Mouse (Mus musculus): ENCODE results near the gene Usp46. TPM values are rescaled to one million over a fixed set of nuclear protein-coding genes. Genes with fewer than 3 reads are reported as not detected.

The Usp46 gene
- polyA plus RNA-seq, 1 experiment from 2014 or later: 36.8 TPM

- H3K36me3 ChIP-seq (ENCODE audit: control insufficient read depth, insufficient read depth, low read length): peaks cover 4% of the 10 kb centered on the region; the same call in 1 of the 2 replicates
- no peak overlapping the region for H3K4me2 ChIP-seq (ENCODE audit: low read depth, low read length)
- H3K9me3 ChIP-seq (ENCODE audit: control insufficient read depth, low read length): no peaks in the 10 kb centered on the region
- H3K4me3 ChIP-seq (ENCODE audit: low read depth, low read length): no peak overlapping the region
- 70% methylated on average over 5 of the region's 5 CpGs for WGBS
- no peak for ATAC-seq (ENCODE audit: low read depth)
- no peak overlapping the region for H3K9ac ChIP-seq (replicated peaks; ENCODE audit: low read depth, low read length)
- no peaks in the 10 kb centered on the region for H3K27me3 ChIP-seq (ENCODE audit: control insufficient read depth, insufficient read depth, low read length)
- no peak overlapping the region for H3K27ac ChIP-seq (ENCODE audit: low read depth, low read length)
- no peaks in the 10 kb centered on the region for H3K4me1 ChIP-seq (ENCODE audit: control insufficient read depth, insufficient read depth, low read length)
These were observed 50.7 kb downstream of the Usp46 start for GRCm38 (mm10) chr5:74017488-74017887.

- no peak overlapping the region for H3K4me3 ChIP-seq (ENCODE audit: low read depth, low read length)
- no peak for ATAC-seq (ENCODE audit: low read depth)
- WGBS: 89% methylated on average over 10 of the region's 10 CpGs
These were observed 56.6 kb downstream of the Usp46 start for GRCm38 (mm10) chr5:74011629-74012028.

DNA sequence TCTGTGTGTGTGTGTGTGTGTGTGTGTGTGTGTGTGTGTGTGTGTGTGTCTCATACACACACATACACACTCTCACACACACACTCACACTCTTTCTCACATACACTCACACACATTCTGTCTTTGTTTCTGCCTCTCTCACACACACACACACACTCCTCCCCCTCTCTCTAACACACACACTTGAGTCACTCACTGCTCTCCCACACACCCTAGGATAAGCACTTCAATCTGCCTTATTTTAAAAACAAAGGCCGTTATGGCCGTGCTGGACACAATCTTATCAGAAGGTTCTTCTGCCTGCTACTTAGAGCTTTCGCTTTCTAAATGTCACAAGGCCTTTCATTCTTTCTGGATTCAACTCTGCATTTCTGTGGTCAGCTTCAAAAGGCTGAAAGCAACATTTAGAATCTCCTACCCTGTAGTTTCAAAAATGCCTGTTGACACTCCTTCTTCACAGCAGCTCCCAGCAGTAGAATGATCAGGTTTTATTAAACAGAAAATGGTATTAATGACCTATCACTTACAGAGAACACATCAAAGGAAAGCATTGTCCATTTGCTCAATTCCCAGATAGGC lies 60.6 kb downstream of the Usp46 start:
- WGBS: 81% methylated on average over 3 of the region's 3 CpGs
- no peak overlapping the region for H3K27ac ChIP-seq (ENCODE audit: low read depth, low read length)
- ATAC-seq (ENCODE audit: low read depth): no peak
- H3K9ac ChIP-seq (replicated peaks; ENCODE audit: low read depth, low read length): no peak overlapping the region
- H3K4me2 ChIP-seq (ENCODE audit: low read depth, low read length): no peak overlapping the region
- peaks cover 14% of the 10 kb centered on the region for H3K36me3 ChIP-seq (ENCODE audit: control insufficient read depth, insufficient read depth, low read length)
- H3K4me3 ChIP-seq (ENCODE audit: low read depth, low read length): no peak overlapping the region
- H3K9me3 ChIP-seq (ENCODE audit: control insufficient read depth, low read length): no peaks in the 10 kb centered on the region
- H3K4me1 ChIP-seq (ENCODE audit: control insufficient read depth, insufficient read depth, low read length): no peaks in the 10 kb centered on the region
- no peaks in the 10 kb centered on the region for H3K27me3 ChIP-seq (ENCODE audit: control insufficient read depth, insufficient read depth, low read length)

More at GRCm38 (mm10) chr5:74011629-74012028, 56.6 kb downstream of the Usp46 start:
- Histone ChIP-seq H3K4me2 (ENCODE audit: low read depth, low read length) (no peak overlapping the region), H3K9ac (replicated peaks; ENCODE audit: low read depth, low read length) (no peak overlapping the region), H3K36me3 (ENCODE audit: control insufficient read depth, insufficient read depth, low read length) (peaks cover 4% of the 10 kb centered on the region; the same call in 1 of the 2 replicates), H3K4me1 (ENCODE audit: control insufficient read depth, insufficient read depth, low read length) (no peaks in the 10 kb centered on the region), H3K9me3 (ENCODE audit: control insufficient read depth, low read length) (no peaks in the 10 kb centered on the region), H3K27me3 (ENCODE audit: control insufficient read depth, insufficient read depth, low read length) (no peaks in the 10 kb centered on the region), H3K27ac (ENCODE audit: low read depth, low read length) (no peak overlapping the region)

GRCm38 (mm10) chr5:74005936-74006335 lies 62.3 kb downstream of the Usp46 start:
- Histone ChIP-seq H3K4me3 (ENCODE audit: low read depth, low read length) (no peak overlapping the region), H3K9ac (replicated peaks; ENCODE audit: low read depth, low read length) (no peak overlapping the region), H3K9me3 (ENCODE audit: control insufficient read depth, low read length) (no peaks in the 10 kb centered on the region), H3K27me3 (ENCODE audit: control insufficient read depth, insufficient read depth, low read length) (no peaks in the 10 kb centered on the region), H3K27ac (ENCODE audit: low read depth, low read length) (no peak overlapping the region), H3K4me1 (ENCODE audit: control insufficient read depth, insufficient read depth, low read length) (no peaks in the 10 kb centered on the region), H3K4me2 (ENCODE audit: low read depth, low read length) (no peak overlapping the region), H3K36me3 (ENCODE audit: control insufficient read depth, insufficient read depth, low read length) (peaks cover 16% of the 10 kb centered on the region)
- 94% methylated on average over 2 of the region's 2 CpGs for WGBS
- no peak for ATAC-seq (ENCODE audit: low read depth)

DNA sequence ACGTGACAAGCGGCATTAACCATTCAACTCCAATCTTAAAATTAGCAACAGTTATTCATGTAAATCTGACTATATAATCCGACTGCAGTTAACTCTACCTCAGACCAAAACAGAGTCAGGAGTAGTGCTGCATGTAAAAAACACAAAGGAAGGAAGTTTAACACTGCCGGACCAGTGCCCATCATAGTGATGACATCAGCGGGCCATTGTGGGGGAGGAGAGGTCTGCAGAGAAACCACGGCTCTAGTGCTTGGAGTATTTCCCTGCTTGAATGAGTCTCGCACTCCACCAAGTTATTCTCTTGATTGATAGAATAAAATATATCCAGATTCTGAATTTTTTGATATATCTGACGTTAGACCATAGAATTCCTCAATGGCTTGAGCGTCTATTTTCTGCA lies 66.5 kb downstream of the Usp46 start:
- Histone ChIP-seq H3K9ac (replicated peaks; ENCODE audit: low read depth, low read length) (no peak overlapping the region), H3K27me3 (ENCODE audit: control insufficient read depth, insufficient read depth, low read length) (no peaks in the 10 kb centered on the region), H3K4me2 (ENCODE audit: low read depth, low read length) (no peak overlapping the region), H3K9me3 (ENCODE audit: control insufficient read depth, low read length) (no peaks in the 10 kb centered on the region), H3K4me3 (ENCODE audit: low read depth, low read length) (no peak overlapping the region), H3K36me3 (ENCODE audit: control insufficient read depth, insufficient read depth, low read length) (peaks cover 16% of the 10 kb centered on the region), H3K4me1 (ENCODE audit: control insufficient read depth, insufficient read depth, low read length) (no peaks in the 10 kb centered on the region), H3K27ac (ENCODE audit: low read depth, low read length) (no peak overlapping the region)
- 86% methylated on average over 9 of the region's 9 CpGs for WGBS
- no peak for ATAC-seq (ENCODE audit: low read depth)

- H3K27me3 ChIP-seq (ENCODE audit: control insufficient read depth, insufficient read depth, low read length): no peaks in the 10 kb centered on the region
- peaks cover 6% of the 10 kb centered on the region; the same call in 1 of the 2 replicates for H3K36me3 ChIP-seq (ENCODE audit: control insufficient read depth, insufficient read depth, low read length)
- no peak for ATAC-seq (ENCODE audit: low read depth)
- no peak overlapping the region for H3K9ac ChIP-seq (replicated peaks; ENCODE audit: low read depth, low read length)
- H3K4me2 ChIP-seq (ENCODE audit: low read depth, low read length): no peak overlapping the region
- WGBS: 91% methylated on average over 5 of the region's 5 CpGs
- no peaks in the 10 kb centered on the region for H3K4me1 ChIP-seq (ENCODE audit: control insufficient read depth, insufficient read depth, low read length)
- no peak overlapping the region for H3K4me3 ChIP-seq (ENCODE audit: low read depth, low read length)
- H3K27ac ChIP-seq (ENCODE audit: low read depth, low read length): no peak overlapping the region
- H3K9me3 ChIP-seq (ENCODE audit: control insufficient read depth, low read length): no peaks in the 10 kb centered on the region
These were observed 69.3 kb downstream of the Usp46 start for GRCm38 (mm10) chr5:73998966-73999365.

- ATAC-seq (ENCODE audit: low read depth): no peak
- Histone ChIP-seq H3K4me3 (ENCODE audit: low read depth, low read length) (no peak overlapping the region), H3K4me1 (ENCODE audit: control insufficient read depth, insufficient read depth, low read length) (no peaks in the 10 kb centered on the region), H3K36me3 (ENCODE audit: control insufficient read depth, insufficient read depth, low read length) (no peaks in the 10 kb centered on the region), H3K9me3 (ENCODE audit: control insufficient read depth, low read length) (no peaks in the 10 kb centered on the region), H3K9ac (replicated peaks; ENCODE audit: low read depth, low read length) (no peak overlapping the region), H3K4me2 (ENCODE audit: low read depth, low read length) (no peak overlapping the region), H3K27ac (ENCODE audit: low read depth, low read length) (no peak overlapping the region), H3K27me3 (ENCODE audit: control insufficient read depth, insufficient read depth, low read length) (no peaks in the 10 kb centered on the region)
These were observed 73.4 kb downstream of the Usp46 start for GRCm38 (mm10) chr5:73994850-73995249.

DNA sequence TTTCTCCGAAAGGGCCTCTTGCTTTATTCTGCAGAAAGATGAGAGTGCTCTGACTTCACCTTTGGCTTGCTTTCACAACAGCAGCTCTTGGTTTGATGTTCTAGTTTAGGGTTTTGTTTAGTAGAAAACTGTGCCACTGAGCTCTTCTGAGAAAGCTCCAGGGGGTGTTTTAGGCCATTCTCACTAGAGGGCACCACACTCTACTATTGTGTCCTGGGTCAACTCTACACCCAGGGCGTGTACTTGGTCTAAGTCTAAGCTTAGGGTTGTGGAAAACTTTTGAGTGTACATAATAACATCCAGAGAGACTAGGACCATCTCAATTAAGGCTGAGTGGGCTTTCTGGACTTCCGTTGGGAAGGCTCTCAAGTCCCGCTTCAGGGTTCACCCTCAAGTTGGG lies 74.7 kb downstream of the Usp46 start:
- 87% methylated on average over 4 of the region's 4 CpGs for WGBS
- no peak overlapping the region for H3K4me3 ChIP-seq (ENCODE audit: low read depth, low read length)
- H3K27me3 ChIP-seq (ENCODE audit: control insufficient read depth, insufficient read depth, low read length): no peaks in the 10 kb centered on the region
- no peaks in the 10 kb centered on the region for H3K4me1 ChIP-seq (ENCODE audit: control insufficient read depth, insufficient read depth, low read length)
- no peak overlapping the region for H3K9ac ChIP-seq (replicated peaks; ENCODE audit: low read depth, low read length)
- no peak overlapping the region for H3K27ac ChIP-seq (ENCODE audit: low read depth, low read length)
- no peaks in the 10 kb centered on the region for H3K36me3 ChIP-seq (ENCODE audit: control insufficient read depth, insufficient read depth, low read length)
- H3K9me3 ChIP-seq (ENCODE audit: control insufficient read depth, low read length): no peaks in the 10 kb centered on the region
- no peak for ATAC-seq (ENCODE audit: low read depth)
- no peak overlapping the region for H3K4me2 ChIP-seq (ENCODE audit: low read depth, low read length)

GRCm38 (mm10) chr5:73992321-73992720 lies 75.9 kb downstream of the Usp46 start:
- no peaks in the 10 kb centered on the region for H3K9me3 ChIP-seq (ENCODE audit: control insufficient read depth, low read length)
- no peak for ATAC-seq (ENCODE audit: low read depth)
- H3K4me2 ChIP-seq (ENCODE audit: low read depth, low read length): no peak overlapping the region
- no peaks in the 10 kb centered on the region for H3K4me1 ChIP-seq (ENCODE audit: control insufficient read depth, insufficient read depth, low read length)
- 90% methylated on average over 13 of the region's 13 CpGs for WGBS
- H3K36me3 ChIP-seq (ENCODE audit: control insufficient read depth, insufficient read depth, low read length): no peaks in the 10 kb centered on the region
- H3K27me3 ChIP-seq (ENCODE audit: control insufficient read depth, insufficient read depth, low read length): no peaks in the 10 kb centered on the region
- no peak overlapping the region for H3K27ac ChIP-seq (ENCODE audit: low read depth, low read length)
- H3K4me3 ChIP-seq (ENCODE audit: low read depth, low read length): no peak overlapping the region
- no peak overlapping the region for H3K9ac ChIP-seq (replicated peaks; ENCODE audit: low read depth, low read length)
